Mouse (Mus musculus): ENCODE data around the gene Setd3. TPM values are rescaled to one million over a fixed set of nuclear protein-coding genes. Genes with fewer than 3 reads are reported as not detected.

Gene Setd3
- total and polyA plus RNA-seq, 3 experiments: 25.0 to 99.8 (median 84.6) TPM

DNA sequence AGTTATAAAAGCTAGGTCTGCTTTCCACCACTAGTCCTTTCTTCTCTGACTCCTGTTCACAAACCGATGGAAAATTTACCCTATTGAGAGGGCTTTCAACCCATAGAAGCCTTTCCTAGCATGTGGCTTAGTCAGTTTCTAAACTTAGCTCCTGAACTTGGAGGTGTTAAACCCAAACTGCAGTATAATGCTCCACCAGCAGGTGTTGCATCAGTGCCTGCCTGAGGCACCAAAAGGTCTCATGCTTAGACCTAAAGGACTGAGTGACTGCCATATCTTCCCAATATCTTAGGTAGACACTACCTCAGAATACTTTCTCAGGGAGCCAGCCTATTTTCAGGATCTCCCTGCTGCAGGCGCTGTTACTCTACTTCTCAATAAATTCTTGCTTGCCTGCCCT, 26.4 kb downstream of the Setd3 start:
- TF ChIP-seq POLR2A (IDR thresholded peaks at IDR 0.05; ENCODE audit: insufficient read depth, low read depth, low read length) (no peak), CTCF (IDR thresholded peaks at IDR 0.05) (peak; percentile 43), EP300 (IDR thresholded peaks at IDR 0.05; ENCODE audit: insufficient read depth, low read depth, low read length) (no peak)
- Histone ChIP-seq H3K9ac (ENCODE audit: low read depth, low read length) (no peak overlapping the region), H3K36me3 (ENCODE audit: control insufficient read depth, insufficient read depth, low read length) (peaks cover 2% of the 10 kb centered on the region), H3K27ac (no peak overlapping the region), H3K79me2 (replicated peaks; ENCODE audit: control insufficient read depth, insufficient read depth, low read length) (no peaks in the 10 kb centered on the region), H3K4me3 (no peak overlapping the region), H3K4me1 (ENCODE audit: control insufficient read depth, insufficient read depth, low read length) (no peaks in the 10 kb centered on the region; the same call in 1 of the 2 replicates), H3K27me3 (ENCODE audit: control insufficient read depth, insufficient read depth, low read length) (no peaks in the 10 kb centered on the region)
- no peak for DNase-seq
- WGBS: 91% methylated on average over 2 of the region's 2 CpGs
- intact Hi-C loops (cut with DNase I): no loop called here

GRCm38 (mm10) chr12:108149764-108150163, 29.4 kb downstream of the Setd3 start:
- Histone ChIP-seq H3K27ac (no peak overlapping the region), H3K79me2 (replicated peaks; ENCODE audit: control insufficient read depth, insufficient read depth, low read length) (no peaks in the 10 kb centered on the region), H3K4me1 (ENCODE audit: control insufficient read depth, insufficient read depth, low read length) (no peaks in the 10 kb centered on the region; the same call in 1 of the 2 replicates), H3K36me3 (ENCODE audit: control insufficient read depth, insufficient read depth, low read length) (peaks cover 2% of the 10 kb centered on the region), H3K4me3 (no peak overlapping the region), H3K27me3 (ENCODE audit: control insufficient read depth, insufficient read depth, low read length) (no peaks in the 10 kb centered on the region), H3K9ac (ENCODE audit: low read depth, low read length) (no peak overlapping the region)
- WGBS: 73% methylated on average over 3 of the region's 3 CpGs
- intact Hi-C loops (cut with DNase I): no loop called here
- DNase-seq: no peak
- TF ChIP-seq CTCF (IDR thresholded peaks at IDR 0.05) (peak; percentile 62), POLR2A (IDR thresholded peaks at IDR 0.05; ENCODE audit: insufficient read depth, low read depth, low read length) (no peak)

GRCm38 (mm10) chr12:108145198-108145597, 33.9 kb downstream of the Setd3 start:
- intact Hi-C loops (cut with DNase I): no loop called here

GRCm38 (mm10) chr12:108143624-108144498, 35.3 kb downstream of the Setd3 start:
- Histone ChIP-seq H3K27me3 (ENCODE audit: control insufficient read depth, insufficient read depth, low read length) (no peaks in the 10 kb centered on the region), H3K27ac (no peak overlapping the region), H3K4me1 (ENCODE audit: control insufficient read depth, insufficient read depth, low read length) (no peaks in the 10 kb centered on the region; the same call in 1 of the 2 replicates), H3K79me2 (replicated peaks; ENCODE audit: control insufficient read depth, insufficient read depth, low read length) (no peaks in the 10 kb centered on the region), H3K36me3 (ENCODE audit: control insufficient read depth, insufficient read depth, low read length) (no peaks in the 10 kb centered on the region; the same call in 1 of the 2 replicates), H3K4me3 (no peak overlapping the region), H3K9ac (ENCODE audit: low read depth, low read length) (no peak overlapping the region)
- WGBS: 67% methylated on average over 5 of the region's 5 CpGs
- TF ChIP-seq POLR2A (IDR thresholded peaks at IDR 0.05; ENCODE audit: insufficient read depth, low read depth, low read length) (no peak), EP300 (IDR thresholded peaks at IDR 0.05; ENCODE audit: insufficient read depth, low read depth, low read length) (no peak), CTCF (IDR thresholded peaks at IDR 0.05) (peak; percentile 33)
- intact Hi-C loops (cut with DNase I): no loop called here
- peak in 1 of 2 experiments; percentile 22 for DNase-seq

More at GRCm38 (mm10) chr12:108145198-108145597, 33.9 kb downstream of the Setd3 start:
- Histone ChIP-seq H3K79me2 (replicated peaks; ENCODE audit: control insufficient read depth, insufficient read depth, low read length) (no peaks in the 10 kb centered on the region), H3K4me3 (no peak overlapping the region), H3K27me3 (ENCODE audit: control insufficient read depth, insufficient read depth, low read length) (no peaks in the 10 kb centered on the region), H3K4me1 (ENCODE audit: control insufficient read depth, insufficient read depth, low read length) (no peaks in the 10 kb centered on the region; the same call in 1 of the 2 replicates), H3K36me3 (ENCODE audit: control insufficient read depth, insufficient read depth, low read length) (no peaks in the 10 kb centered on the region; the same call in 1 of the 2 replicates), H3K27ac (no peak overlapping the region), H3K9ac (ENCODE audit: low read depth, low read length) (no peak overlapping the region)
- 100% methylated on average over 3 of the region's 3 CpGs for WGBS
- DNase-seq: no peak
- no peak for TF ChIP-seq CTCF (IDR thresholded peaks at IDR 0.05)
- no peak for TF ChIP-seq POLR2A (IDR thresholded peaks at IDR 0.05; ENCODE audit: insufficient read depth, low read depth, low read length)
- TF ChIP-seq EP300 (IDR thresholded peaks at IDR 0.05; ENCODE audit: insufficient read depth, low read depth, low read length): no peak

DNA sequence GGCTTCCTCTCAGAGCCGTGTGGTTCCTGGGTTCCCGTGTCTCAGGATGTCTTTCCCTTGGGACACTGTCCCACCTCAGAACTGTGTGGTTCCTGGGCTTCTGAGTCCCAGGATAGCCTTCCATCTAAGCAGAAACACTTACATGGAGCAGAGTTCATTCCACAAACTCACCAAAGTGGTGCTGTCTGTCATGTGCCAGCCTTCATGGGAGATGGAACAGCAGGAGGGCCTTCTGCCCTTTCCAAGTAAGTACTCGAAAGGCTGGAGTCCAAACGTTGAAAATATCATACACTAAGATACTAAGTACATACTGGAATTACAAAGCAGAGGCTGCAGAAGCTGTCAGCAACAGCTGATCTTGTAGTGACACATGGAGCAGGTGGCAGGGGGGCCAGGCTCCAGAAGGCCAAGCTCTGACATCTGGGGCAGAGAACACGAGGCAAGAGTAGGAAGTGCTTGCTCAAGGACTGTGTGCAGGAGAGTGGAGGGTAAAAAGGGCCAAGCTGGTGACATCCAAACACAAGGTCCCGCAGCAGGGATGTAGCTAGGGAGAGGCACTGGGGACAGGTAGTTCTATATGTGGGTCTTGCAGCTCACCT, 43.4 kb downstream of the Setd3 start:
- H3K27me3 ChIP-seq (ENCODE audit: control insufficient read depth, insufficient read depth, low read length): no peaks in the 10 kb centered on the region
- H3K27ac ChIP-seq: no peak overlapping the region
- intact Hi-C loops (cut with DNase I): no loop called here
- peaks cover 3% of the 10 kb centered on the region; the same call in 1 of the 2 replicates for H3K36me3 ChIP-seq (ENCODE audit: control insufficient read depth, insufficient read depth, low read length)
- H3K9ac ChIP-seq (ENCODE audit: low read depth, low read length): no peak overlapping the region
- TF ChIP-seq POLR2A (IDR thresholded peaks at IDR 0.05; ENCODE audit: insufficient read depth, low read depth, low read length): no peak
- no peak for TF ChIP-seq EP300 (IDR thresholded peaks at IDR 0.05; ENCODE audit: insufficient read depth, low read depth, low read length)
- TF ChIP-seq CTCF (IDR thresholded peaks at IDR 0.05): no peak
- no peak overlapping the region for H3K4me3 ChIP-seq
- peaks cover 2% of the 10 kb centered on the region; the same call in 1 of the 2 replicates for H3K4me1 ChIP-seq (ENCODE audit: control insufficient read depth, insufficient read depth, low read length)
- WGBS: 59% methylated on average over 6 of the region's 6 CpGs
- H3K79me2 ChIP-seq (replicated peaks; ENCODE audit: control insufficient read depth, insufficient read depth, low read length): no peaks in the 10 kb centered on the region
- no peak for DNase-seq

All from heart, adult 2 months (tissue).